Mouse (Mus musculus) effector memory CD4-positive, alpha-beta T cell, adult 7 months (primary cell): Measurements from ENCODE around the gene Id3. TPM values are rescaled to one million over a fixed set of nuclear protein-coding genes. Genes with fewer than 3 reads are reported as not detected.

Experiments used
- polyA plus RNA-seq: library from polyadenylated mRNA; unstranded; fragments of 100-300 nt; shearing (Covaris generic); gene quantifications from one replicate; pipeline ENCODE4 v1.2.1, GENCODE M21; 2017

Id3 gene
- 12.6 TPM for polyA plus RNA-seq

GRCm38 (mm10) chr4:136143193-136143976 lies at the start of gene Id3:
Gene Id3, plus strand, starts transcription at chr4:136143497.

GRCm38 (mm10) chr4:136172011-136172541 lies 28.8 kb downstream of the Id3 start, which contains the start of gene E2f2:
Gene E2f2, plus strand, starts transcription at chr4:136172394.

Other genes starting within 250 kb of the Id3 start
- gene Cnr2, start 248.1 kb upstream of the Id3 start, polyA plus RNA-seq = 1.9 TPM
- 78.3 TPM for gene Fuca1, start 222.8 kb upstream of the Id3 start, polyA plus RNA-seq
- gene Hmgcl, start 197.0 kb upstream of the Id3 start, polyA plus RNA-seq = 38.1 TPM
- 33.1 TPM for gene Gale, start 179.8 kb upstream of the Id3 start, polyA plus RNA-seq
- gene Lypla2, start 170.9 kb upstream of the Id3 start, polyA plus RNA-seq = 249 TPM
- 50.7 TPM for gene Pithd1, start 156.2 kb upstream of the Id3 start, polyA plus RNA-seq
- gene Eloa, start 121.7 kb upstream of the Id3 start, polyA plus RNA-seq = 51.7 TPM
- gene Rpl11, start 90.1 kb upstream of the Id3 start, polyA plus RNA-seq = 306 TPM
- gene E2f2, start 28.9 kb downstream of the Id3 start, polyA plus RNA-seq = 2.9 TPM
- gene Asap3, start 62.9 kb downstream of the Id3 start, polyA plus RNA-seq = not detected
- not detected for gene Tcea3, start 104.2 kb downstream of the Id3 start, polyA plus RNA-seq
- gene Zfp46, start 141.2 kb downstream of the Id3 start, polyA plus RNA-seq = 5.9 TPM
- 109 TPM for gene Hnrnpr, start 167.4 kb downstream of the Id3 start, polyA plus RNA-seq